8 mouse cellular contexts compared by ENCODE assay signal in the genomic region with DNA sequence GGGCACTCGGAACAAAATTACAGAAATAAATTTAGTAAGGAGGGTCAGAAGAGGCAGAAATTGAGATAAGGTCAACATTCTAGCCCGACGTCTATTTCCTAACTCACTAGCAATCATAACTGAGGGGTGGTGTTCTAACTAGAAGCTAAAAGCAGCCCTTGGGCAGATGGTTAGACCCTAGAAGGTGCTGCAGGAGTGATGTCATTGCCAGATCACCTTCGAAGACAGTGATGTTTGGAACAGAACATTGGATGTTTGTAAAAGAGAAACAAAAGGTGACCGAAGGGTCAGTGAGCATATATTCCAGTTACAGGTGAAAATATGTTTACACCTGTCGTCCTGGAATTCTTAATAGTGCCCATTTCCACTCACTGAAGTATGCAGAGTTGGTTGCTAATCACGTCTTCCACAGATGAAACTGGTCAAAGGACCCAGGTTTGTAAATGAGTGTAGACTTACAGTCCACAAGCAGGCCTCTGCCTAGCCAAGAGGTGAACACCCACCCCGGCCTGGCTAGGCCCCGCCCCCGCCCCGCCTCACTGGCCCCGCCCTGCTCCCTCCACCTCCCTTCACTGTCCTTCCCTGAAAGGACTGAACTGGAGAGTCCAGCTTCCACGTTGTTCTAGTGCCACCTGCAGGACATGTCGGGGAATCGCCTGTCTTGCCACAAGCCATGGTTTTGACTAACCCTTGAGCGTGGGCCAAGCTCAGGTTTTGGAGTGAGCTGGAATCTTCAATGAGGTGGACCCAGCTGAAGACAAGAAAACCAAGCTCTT. TPM values are rescaled to one million over a fixed set of nuclear protein-coding genes. Genes with fewer than 3 reads are reported as not detected.
DNase-seq lines count a peak whose midpoint lies in the region; ATAC-seq lines count a peak whose summit lies in the region.

No protein-coding gene starts in this region.

- ATAC-seq in megakaryocyte progenitor cell, adult 5-6 weeks (replicated peaks; ENCODE audit: poor library complexity) = peak; percentile 100

- DNase-seq in adipocyte (ENCODE audit: low spot score) = peak; percentile 91
- peak; percentile 98 for DNase-seq in embryo, embryonic 10 days (ENCODE audit: low spot score)
- peak; percentile 80 for DNase-seq in gastrocnemius, postnatal 10 days
- peak; percentile 92 for DNase-seq in induced T-regulatory cell, adult 2 months (ENCODE audit: low read depth)
- DNase-seq in left cerebral cortex, adult 8-10 months (ENCODE audit: low spot score in 2 of 2) = peak; percentile 61 to 66
- peak; percentile 82 for DNase-seq in right cerebral cortex, postnatal 14 days
- DNase-seq in urinary bladder, postnatal 25 days (ENCODE audit: low spot score) = peak; percentile 74

RNA-seq across cellular contexts. Expression of a gene that starts 38.4 kb away (rescaled TPM):
- 10 to 100 TPM; 25.8 to 27.2 TPM for total RNA-seq in gastrocnemius, postnatal 10 days (2021)
- 10 to 100 TPM; 65.1 to 76.6 (median 73.1) TPM for total RNA-seq in left cerebral cortex, adult 8-10 months (2022)
- 44.4 and 46.8 TPM in 2 replicates for total RNA-seq in megakaryocyte progenitor cell, adult 5-6 weeks (2015)
- total RNA-seq in megakaryocyte progenitor cell, adult 5-6 weeks (2017) = 45.2 and 57.7 TPM in 2 replicates

Comparison
In these comparisons a context has a peak if more than half of its experiments do, and no peak if none do; other contexts are left out.
1. Peak in every context shown above with its lines: DNase-seq and ATAC-seq.